Mouse (Mus musculus) kidney, postnatal 25 days (tissue): ENCODE results near the gene Olfr12.
A peak's percentile ranks its signal among the peaks of the same experiment; 100 is the strongest.

Experiments used
- DNase-seq, 2 experiments: peaks; one replicate each; pipeline ENCODE4 v3.0.0; 2021; ENCODE audit warnings: mixed read lengths in 2 of 2

Gene Olfr12

DNA sequence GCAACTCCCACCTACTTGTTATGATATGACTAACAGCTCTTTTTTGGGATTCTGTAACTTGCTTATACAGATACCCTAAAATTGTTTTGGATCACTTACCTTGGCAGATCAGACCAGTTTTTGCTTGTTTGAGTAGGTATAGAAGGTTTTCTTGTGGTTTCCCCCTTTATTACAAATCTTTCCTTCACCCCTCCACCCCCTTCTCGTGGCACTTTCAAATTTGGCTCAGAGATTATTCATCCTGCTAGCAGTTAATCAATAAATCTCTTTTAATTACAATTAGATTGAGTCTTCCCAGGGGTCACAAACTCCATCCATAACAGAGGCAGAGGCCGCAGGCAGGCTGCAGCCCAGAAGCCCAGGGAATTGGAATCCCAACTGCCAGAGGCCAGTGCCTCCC, at the start of gene Olfr12:
TSS of gene Olfr12 (plus strand) at position 301 of the 400 bp plus-strand sequence.
- DNase-seq, result no peak

DNA sequence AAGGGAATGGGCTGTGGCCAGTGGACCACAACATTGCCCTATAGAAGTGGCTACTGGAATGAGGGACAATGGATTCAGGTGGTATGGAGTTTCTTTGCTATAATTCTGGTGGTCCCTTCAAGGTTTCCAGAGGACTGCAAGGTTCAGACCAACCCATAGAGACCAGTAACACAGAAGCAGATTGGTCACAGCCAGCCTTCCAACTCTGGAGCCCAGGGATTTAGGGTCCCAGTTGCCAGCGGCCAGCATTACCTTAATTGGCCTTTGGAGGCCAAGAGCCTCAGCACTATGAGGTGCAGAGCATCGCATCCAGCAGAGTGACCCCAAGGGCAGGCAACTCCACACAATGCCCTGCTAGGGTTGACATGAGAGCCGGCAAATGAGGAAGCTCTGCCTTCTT, 46.6 kb upstream of the Olfr12 start, which contains the start of gene Olfr1413:
TSS of gene Olfr1413 (plus strand) at position 301 of the 400 bp plus-strand sequence.
- DNase-seq, result no peak

- DNase-seq, result no peak
These were observed 32.1 kb upstream of the Olfr12 start, which contains the start of gene Olfr1412 for GRCm38 (mm10) chr1:92585479-92585878. Gene Olfr1412 (plus strand): TSS chr1:92585779.

GRCm38 (mm10) chr1:92594111-92594510, 23.5 kb upstream of the Olfr12 start, which contains the start of gene Olfr1411:
Gene Olfr1411 (plus strand): TSS chr1:92594411.
- DNase-seq, result no peak

DNA sequence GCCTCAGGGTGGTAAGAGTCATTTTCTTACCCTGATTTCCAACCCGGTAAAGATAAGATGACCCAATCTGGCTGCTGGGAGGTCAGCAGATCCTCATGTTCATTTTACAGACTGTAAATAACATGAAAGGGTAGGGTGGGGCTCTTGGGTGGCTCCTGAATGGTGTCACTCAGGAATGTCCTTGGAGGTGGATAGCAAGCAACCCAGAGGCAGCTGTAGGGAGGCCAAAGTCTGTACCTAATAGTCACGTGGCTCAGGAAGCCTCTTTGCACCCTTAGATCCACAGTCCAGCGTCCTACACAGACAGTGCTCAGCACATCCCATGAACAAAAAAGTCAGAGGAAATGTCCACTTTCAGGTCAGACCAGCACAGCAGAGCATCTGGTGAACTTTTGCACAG, 21.6 kb upstream of the Olfr12 start:
- DNase-seq, result no peak

DNA sequence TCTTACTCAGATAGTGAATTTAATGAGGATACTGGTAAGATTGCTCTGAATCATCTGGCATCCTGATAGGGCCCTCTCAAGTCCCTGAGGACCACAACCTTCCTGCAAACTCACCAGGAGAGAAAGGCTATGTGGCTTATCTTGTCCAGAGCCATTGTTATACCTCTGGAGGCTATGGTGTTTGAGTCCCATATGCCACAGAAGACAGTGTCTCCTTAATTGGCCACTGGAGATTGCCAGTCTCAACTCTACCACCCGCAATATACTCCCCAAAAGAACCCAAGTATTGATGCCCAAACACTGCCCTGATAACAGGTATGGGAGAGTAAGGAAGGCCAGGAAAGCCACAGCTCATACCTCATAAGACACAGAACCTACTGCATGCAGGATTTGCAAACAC, 12.1 kb upstream of the Olfr12 start, which contains the start of gene Olfr1410:
TSS of gene Olfr1410 (plus strand) at position 301 of the 400 bp plus-strand sequence.
- DNase-seq, result no peak

DNA sequence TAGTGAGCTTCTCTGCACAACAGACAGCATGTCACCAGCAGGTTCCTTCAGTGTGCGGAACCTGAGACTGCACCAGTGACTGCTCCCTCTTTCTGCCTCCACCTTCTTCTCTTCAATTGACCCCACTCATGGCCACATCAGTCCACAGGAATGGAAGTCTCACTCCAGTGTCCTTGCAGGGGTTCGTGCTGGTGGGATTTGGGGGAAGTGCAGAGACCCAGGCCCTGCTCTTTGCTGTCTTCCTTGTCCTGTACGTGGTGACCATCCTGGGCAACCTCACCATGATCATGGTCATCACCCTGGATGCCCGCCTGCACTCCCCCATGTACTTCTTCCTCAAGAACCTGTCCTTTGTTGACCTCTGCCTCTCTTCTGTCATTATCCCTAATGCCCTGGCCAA, 9.9 kb upstream of the Olfr12 start:
- DNase-seq, result no peak

DNA sequence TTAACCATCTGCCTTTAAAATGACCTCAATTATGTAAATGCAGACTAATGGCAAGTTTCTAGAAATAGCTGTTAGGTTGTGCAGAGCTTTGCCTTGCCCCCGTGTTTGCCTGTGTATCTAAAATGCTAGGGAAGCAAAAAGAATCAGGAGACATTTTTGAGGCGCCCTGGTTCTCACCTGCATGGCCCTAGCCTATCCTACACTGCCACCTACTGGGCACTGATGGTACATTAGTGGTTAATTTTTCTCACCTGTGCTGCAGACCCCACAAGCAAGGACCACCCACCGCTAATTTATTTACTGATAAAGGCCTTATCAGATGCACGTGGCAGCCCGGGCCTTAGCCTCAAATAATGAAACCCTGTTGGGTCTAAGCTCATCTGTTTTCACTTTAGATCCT, 6.6 kb upstream of the Olfr12 start:
- peak; percentile 43 to 72 for DNase-seq

- no peak for DNase-seq
These were observed 4.4 kb upstream of the Olfr12 start for GRCm38 (mm10) chr1:92613175-92613574.

DNA sequence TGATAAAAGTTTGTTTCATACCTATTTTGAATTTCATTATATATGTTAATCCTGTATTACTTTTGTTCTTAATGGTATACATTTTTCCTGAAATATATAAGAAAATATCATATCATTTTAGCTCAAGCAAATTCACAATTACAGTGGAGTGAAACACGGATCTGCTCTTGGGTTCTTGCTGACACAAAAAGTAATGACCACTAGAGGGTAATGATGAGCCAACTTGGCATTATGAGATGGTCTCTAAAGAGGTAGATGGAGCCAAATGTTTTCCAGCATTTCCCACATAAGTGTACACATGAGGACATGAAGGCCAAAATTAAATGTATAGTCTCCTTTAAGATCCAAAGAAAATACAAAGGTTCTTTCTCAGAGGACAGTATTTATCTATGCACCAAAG, 3.1 kb upstream of the Olfr12 start:
- DNase-seq, result no peak

DNA sequence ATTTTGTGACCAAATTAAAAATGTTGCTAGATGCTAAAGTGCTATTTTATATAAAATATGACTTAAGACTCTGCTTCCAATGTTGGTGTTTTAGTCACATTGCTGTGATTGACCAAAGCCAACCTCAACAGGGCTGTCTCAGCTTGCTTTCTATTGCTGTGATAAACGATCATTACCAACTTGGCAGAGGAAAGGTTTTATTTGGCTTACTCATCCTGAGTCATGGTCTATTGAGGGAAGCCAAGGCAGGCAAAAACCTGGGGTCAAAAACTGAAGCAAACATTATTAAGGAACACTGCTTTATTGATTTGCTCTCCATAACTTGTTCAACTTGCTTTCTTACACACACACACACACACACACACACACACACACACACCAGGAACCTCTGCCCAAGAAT, 1.5 kb upstream of the Olfr12 start:
- DNase-seq, result no peak

GRCm38 (mm10) chr1:92618360-92618759, 772 bp downstream of the Olfr12 start:
- DNase-seq, result no peak

DNA sequence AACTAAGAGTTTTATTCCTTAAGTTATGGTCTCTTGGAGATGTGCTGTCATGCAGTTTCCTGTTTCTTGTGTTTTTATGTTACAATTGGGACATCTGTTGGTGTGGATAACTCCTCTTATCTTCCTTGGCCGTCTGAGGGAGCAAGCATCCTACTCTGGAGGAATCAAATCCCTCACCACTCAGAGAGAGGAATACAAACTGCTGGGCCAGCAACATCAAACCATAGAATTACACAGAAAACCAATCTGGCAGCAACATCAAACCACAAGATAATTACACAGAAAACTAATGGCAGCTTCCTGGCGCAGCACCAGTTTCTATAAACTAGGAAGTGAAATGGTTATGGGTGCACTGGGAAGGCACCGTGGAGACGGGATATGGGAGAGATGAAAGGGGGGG, 10.6 kb downstream of the Olfr12 start:
- no peak for DNase-seq

- DNase-seq, result no peak
These were observed 14.6 kb downstream of the Olfr12 start for GRCm38 (mm10) chr1:92632196-92632595.

GRCm38 (mm10) chr1:92632948-92633347, 15.4 kb downstream of the Olfr12 start:
- DNase-seq, result no peak

- no peak for DNase-seq
These were observed 16.1 kb downstream of the Olfr12 start for GRCm38 (mm10) chr1:92633726-92634125.

GRCm38 (mm10) chr1:92634569-92634968, 17.0 kb downstream of the Olfr12 start:
- no peak for DNase-seq

DNA sequence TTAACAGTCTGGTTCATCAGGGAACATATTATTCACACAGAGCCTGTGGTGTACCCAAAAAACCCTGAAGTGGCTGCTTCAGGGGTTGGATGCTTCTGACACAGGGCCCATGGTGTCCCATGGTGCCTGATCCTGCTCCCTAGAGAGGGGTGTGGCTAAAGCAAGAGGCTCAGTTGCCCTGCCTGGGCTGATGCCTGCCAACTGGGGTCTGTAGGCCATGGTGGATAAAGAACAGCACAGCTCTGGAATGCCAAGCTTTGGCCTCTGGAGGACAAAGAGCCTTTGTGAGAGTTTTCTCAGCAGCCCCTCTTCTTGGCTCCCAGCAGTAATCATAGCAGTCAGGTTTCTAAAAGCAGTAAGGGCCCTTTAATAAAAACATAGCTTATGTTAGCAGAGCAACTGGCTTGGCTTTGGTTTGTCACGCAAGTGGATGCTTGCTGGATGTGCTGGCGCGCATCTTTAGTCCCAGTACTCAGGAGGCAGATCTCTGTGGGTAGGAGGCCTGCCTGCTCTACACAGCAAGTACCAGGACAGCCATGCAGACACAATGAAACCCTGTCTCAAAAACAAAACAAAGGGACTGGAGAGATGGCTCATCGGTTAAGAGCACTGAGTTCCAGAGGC, 17.5 kb downstream of the Olfr12 start:
- no peak for DNase-seq

DNA sequence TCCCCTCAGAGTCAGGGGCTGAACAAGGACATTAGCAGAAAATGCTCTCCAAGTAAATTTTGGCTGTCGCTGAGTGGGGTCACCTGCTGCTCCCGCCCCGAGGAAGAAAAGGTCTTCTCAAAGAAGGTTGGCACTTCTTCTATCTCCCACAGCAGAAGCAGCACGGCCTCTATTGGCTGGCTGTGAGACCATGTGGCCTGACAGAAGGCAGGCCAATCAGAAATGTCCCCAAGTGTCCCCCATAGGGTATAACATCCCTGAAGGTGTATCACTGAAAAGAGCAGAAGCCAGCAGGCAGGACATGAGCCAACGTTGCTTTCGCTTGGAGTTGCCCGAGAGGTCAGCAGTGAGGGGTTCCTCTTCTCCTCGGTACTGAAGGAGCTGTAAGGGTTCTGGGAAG, 18.4 kb downstream of the Olfr12 start:
- DNase-seq, result no peak

DNA sequence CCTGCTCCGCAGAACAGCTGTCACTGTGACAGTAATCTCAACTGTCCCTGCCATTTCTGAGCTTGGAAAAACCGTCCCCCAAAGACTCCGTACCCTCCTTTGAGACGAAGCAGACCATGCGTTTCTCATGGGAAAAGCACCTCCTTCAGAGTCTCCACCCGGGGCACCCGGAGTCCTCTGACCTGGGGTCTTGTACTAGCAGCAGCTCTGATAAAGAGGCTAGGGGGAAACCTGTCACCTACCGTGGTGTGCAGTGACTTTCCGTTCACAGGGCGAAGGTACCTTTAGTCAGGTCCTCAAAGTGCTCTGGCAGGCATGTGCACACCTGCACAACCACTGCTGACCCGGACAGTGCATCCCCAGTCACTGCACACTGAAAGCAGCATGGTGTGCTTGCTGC, 19.1 kb downstream of the Olfr12 start:
- DNase-seq, result no peak

- no peak for DNase-seq
These were observed 20.0 kb downstream of the Olfr12 start for GRCm38 (mm10) chr1:92637501-92638172.

GRCm38 (mm10) chr1:92638181-92638580, 20.6 kb downstream of the Olfr12 start:
- DNase-seq, result no peak

- no peak for DNase-seq
These were observed 21.1 kb downstream of the Olfr12 start for GRCm38 (mm10) chr1:92638736-92639135.

- DNase-seq, result no peak
These were observed 22.8 kb downstream of the Olfr12 start for GRCm38 (mm10) chr1:92640393-92640792.
